Mouse (Mus musculus) thymus, postnatal 10 days (tissue): ENCODE results near the gene Sgce.
"Not testable (repeated sequence)": the region's sequence is repeated elsewhere in the genome, so short reads cannot be mapped to it uniquely, and the experiment has no call there.

Source experiments
- DNase-seq, 2 experiments: peaks; one replicate each; pipeline ENCODE4 v3.0.0; 2021; ENCODE audit warnings: low spot score in 2 of 2

Sgce gene

DNA sequence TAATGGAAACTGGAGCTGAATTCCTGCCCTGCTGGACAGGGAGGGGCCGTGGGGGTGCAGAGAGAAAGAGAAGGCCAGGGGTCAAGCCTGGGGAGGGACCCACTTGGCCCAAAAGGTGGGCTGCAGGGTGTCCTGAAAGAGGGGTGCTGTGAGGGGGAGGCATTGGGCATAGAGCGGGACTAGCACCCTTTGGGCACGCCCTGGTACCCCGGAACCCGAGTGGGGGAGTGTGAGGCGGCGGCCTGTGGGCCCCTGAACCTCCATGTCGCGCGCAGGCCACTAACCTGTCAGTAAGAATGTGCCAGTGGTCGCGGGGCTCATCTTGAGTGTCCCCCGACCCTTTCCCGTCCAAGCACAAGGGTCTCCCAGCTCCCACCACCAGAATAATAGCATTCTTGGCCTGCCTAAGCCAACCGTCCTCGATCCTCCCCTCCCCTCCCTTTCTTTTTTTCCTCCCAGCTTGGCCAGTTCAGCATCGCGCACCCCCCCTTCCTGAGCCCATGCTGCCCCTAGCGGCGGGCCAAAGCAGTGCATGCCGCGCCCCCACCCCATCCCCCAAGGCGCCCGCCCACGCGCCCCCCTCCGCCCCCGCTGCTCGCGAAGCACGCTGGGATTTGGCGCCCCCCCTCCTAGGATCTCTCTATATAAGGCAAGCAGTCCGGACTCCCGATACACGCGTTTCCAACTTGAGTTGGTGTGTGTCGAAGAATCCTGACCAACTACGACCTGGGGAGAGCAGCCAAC is at the start of gene Sgce, which contains the start of gene Peg10:
Gene Sgce (minus strand): TSS at position 512 of the 744 bp plus-strand sequence.
Gene Peg10 (plus strand): TSS at position 611 of the 744 bp plus-strand sequence.
- DNase-seq, result peak; percentile 42 to 63

GRCm38 (mm10) chr6:4796281-4796680 is 49.3 kb upstream of the Sgce start:
- no peak for DNase-seq

- no peak for DNase-seq
Measured at GRCm38 (mm10) chr6:4762252-4762651, 15.2 kb upstream of the Sgce start.

DNA sequence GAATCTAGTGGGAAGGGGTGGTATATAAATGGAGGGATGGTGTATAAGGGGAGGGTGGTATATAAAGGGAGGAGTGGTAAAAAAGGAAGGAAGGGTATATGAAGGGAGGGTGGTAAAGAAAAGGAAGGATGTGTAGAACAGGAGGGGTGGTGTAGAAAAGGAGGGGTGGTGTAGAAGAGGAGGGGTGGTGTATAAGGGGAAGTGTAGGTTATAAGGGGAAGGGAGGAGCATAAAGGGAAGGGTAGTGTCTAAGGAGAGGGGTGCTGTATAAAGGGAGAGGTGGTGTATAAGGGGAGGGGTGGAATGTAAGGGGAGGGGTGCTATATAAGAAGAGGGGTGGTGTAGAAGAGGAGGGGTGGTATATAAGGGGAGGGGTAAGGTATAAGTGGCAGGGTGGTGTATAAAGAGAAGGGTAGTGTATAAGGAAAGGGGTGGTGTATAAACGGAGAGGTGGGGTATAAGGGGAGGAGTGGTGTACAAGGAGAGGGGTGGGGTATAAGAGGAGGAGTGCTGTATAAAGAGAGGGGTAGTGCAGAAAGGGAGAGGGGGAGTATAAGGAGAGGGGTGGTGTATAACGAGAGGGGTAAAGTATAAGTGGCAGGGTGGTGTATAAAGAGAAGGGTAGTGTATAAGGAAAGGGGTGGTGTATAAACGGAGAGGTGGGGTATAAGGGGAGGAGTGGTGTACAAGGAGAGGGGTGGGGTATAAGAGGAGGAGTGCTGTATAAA is 14.6 kb upstream of the Sgce start:
- not testable (repeated sequence) for DNase-seq

DNA sequence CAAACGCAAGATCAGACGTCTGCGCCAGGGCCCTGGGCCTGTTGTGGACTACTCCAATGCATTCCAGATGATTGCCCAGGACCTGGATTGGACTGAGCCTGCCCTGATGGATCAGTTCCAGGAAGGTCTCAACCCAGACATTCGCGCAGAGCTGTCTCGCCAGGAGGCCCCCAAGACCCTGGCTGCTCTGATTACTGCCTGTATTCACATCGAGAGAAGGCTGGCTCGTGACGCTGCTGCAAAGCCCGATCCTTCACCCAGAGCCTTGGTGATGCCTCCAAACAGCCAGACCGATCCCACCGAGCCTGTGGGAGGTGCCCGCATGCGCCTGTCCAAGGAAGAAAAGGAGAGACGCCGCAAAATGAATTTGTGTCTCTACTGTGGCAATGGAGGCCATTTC is 7.9 kb upstream of the Sgce start:
- DNase-seq, result no peak

DNA sequence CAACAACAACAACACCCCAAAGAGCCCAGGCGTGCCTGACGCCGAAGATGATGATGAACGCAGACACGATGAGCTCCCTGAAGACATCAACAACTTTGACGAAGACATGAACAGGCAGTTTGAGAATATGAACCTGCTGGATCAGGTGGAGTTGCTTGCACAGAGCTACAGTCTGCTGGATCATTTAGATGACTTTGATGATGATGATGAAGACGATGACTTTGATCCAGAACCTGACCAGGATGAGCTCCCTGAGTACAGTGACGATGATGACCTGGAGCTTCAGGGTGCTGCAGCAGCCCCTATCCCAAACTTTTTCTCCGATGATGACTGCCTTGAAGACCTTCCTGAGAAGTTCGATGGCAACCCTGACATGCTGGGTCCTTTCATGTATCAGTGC is 7.3 kb upstream of the Sgce start:
- DNase-seq, result no peak

- DNase-seq, result no peak
Measured at GRCm38 (mm10) chr6:4751355-4751754, 4.3 kb upstream of the Sgce start.

DNA sequence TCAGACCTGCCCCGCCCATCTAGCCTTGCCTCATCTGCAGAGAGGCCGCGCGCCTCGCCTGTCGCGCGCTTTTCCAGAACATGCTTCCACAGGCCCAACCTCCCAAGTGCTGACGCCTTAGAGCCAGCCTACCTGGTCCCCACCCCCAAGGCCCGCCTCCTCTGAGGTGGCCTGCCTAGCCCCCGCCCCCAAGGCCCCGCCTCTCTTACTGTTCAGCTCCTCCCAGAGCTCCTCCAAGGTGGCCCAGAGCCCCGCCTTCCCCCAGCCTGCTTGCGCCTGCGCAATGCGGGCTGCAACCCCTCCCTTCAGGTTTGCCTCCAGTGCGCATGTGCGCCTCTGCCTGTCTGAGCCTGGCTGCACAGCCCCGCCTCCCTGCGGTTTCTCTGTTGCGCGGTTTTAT is 2.1 kb upstream of the Sgce start:
- peak; percentile 77 to 81 for DNase-seq

- no peak for DNase-seq
Measured at GRCm38 (mm10) chr6:4748506-4748961, 1.5 kb upstream of the Sgce start.

DNA sequence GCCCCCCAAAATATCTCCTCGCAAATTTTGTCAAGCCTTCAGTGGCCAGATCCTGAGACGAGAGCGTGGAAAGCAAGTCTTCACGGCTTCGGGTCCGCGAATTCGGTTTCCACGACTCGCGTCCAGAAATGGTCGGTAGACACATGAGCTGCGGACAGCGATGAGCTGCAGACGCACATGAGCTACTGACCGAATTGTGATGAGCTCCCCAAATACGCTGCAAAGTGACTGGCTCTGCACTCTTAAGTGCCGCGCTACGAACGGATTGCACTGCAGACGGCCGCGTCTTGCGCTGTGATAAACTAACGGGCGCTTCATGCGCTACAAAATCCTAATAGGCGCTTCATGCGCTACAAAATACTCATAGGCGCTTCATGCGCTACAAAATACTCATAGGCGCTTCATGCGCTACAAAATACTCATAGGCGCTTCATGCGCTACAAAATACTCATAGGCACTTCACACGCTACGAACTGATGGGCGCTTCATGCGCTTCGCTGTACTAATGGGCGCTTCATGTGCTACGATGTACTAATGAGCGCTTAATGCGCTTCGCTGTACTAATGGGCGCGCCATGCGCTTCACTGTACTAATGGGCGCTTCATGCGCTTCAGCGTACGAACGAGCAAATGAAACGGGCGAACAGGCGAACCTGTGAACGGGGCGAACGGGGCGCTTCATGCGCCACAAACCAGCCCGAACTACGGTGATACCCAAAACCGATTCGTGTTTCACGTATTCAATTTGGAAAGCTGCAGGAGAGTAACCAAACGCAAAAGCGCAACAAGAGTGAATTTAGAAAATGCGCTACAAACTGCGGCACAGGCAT is 884 bp upstream of the Sgce start:
- DNase-seq, result no peak

- DNase-seq, result no peak
Measured at GRCm38 (mm10) chr6:4746036-4746695, 841 bp downstream of the Sgce start.

DNA sequence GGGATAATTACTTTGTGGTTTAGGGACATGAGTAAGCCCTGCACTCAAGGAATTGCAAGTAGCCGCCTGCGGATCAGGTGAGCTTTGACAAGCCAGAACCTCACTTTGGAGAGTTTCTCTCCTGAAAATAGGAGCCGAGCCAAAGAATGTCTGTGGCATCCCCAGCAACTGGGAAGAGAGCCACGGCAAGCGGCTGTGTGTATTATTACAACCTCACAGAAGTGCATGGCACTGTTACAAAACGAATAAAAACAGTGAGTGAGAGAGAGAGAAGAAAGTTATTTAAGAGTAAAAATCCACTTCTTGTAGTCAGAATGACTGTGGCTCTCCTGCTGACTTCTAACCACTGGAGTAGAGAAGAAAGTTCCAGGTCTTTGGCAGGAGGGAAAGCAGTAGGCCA is 6.5 kb downstream of the Sgce start:
- DNase-seq, result no peak

DNA sequence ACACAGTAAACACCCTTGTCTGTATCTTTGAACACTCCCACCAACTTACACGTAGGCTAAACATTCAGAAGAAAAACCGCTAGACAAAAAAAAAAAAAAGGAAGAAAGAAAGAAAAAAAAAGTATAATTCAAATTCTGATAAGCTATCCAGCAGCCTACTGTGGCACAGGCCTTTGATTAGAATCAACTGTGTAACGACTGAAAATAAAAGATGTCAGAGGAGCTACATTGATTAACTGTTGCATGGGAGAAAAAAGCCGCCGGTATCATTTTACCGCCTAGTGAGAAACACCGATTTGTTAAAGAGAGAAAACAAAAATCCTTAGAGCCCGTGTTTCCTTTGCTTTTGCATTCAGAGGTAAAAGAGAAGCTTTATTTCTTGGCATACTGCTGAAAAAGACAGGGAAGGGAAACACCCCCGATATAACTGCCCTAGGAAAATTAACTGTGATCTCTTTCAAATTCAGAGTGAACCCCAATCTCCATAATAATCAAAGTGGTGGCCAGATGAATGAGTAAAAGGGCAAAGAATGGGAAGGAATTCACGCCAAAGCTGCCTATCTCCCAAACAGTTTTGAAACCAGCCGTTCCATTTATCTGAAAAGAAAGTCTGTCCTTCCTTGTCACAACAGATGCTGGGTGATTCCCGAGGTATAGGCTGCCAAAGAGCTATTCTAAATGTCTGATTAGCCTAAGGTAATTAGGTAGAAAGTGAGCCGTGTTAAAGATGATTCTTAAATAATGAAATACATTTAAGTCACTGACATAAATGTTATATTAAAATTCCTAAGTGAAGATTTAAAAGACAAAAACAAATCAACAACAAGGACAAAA is 7.3 kb downstream of the Sgce start:
- no peak for DNase-seq

GRCm38 (mm10) chr6:4738717-4739116 is 8.3 kb downstream of the Sgce start:
- no peak for DNase-seq

GRCm38 (mm10) chr6:4738034-4738629 is 8.9 kb downstream of the Sgce start:
- DNase-seq, result no peak

DNA sequence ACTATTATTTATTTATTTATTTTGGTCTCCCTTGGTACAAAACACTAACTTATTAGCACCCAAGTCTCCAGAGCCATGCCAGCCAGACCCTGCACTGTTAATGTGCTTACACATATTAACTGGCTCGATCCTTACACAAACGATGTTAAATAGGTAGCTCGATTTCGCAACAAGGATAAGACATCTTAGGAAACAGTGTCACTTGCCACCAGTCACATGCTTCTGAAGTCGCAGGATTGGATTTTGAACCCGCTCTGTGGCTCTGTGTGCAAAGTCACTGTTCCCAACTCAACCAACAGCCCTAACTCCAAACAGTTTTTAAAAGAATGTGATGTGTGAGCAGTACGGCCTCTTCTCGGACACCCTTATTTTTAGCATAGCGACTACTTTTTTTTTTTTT is 10.6 kb downstream of the Sgce start:
- no peak for DNase-seq

- no peak for DNase-seq
Measured at GRCm38 (mm10) chr6:4733208-4733607, 13.8 kb downstream of the Sgce start.

DNA sequence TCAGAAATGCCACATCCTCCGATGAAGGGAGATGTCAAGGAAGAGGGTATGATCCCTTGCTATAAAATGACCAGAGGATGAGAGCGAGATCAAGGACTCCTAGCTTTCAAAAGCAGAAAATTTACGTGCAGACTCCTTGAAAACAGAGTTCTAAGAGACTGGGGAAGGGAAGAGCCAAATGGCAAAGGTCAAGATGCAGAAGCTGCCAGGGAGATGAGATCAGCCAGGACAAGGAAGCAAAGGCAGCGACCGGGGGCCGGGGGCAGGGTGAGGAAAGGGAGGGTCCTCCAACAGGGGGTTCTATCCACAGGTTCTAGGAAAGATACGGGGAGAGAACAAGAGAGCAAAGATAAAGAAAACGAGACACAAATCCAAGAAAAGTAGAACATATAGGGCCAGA is 15.3 kb downstream of the Sgce start:
- no peak for DNase-seq

DNA sequence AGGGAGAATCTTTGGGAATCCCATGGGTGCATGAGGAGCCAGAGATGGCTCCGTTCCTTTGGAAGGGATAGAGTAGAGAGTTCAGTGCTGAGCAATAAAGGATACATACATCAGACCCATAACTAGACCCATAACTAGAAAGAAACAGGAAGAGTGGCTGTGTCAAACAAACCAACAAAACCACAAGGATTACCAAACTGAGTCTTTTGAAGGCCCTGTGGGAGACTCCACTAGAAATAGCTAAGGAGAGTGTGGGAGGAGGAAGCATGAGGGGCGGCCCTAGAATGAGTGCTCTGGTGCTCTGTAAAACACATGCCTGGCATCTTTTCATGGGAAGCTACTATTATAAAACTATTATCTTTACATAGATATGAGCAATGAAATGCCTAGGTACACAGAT is 18.7 kb downstream of the Sgce start:
- DNase-seq, result no peak

GRCm38 (mm10) chr6:4723998-4724757 is 22.8 kb downstream of the Sgce start:
- no peak for DNase-seq
